Mouse (Mus musculus) small intestine, adult 2 months (tissue): ENCODE measurements around the gene Polq.

ENCODE experiments used
- CTCF ChIP-seq: fragments of 200-500 bp; IDR thresholded peaks from 2 replicates; pipeline ENCODE4 v1.5.1; 2012; ENCODE audit warnings: low read depth, mild to moderate bottlenecking, control low read depth, inconsistent platforms, low read length, moderate library complexity, mixed read lengths; ENCODE audit not compliant: insufficient replicate concordance, insufficient read length; ENCODE audit errors: extremely low read depth
- POLR2A ChIP-seq: fragments of 200-500 bp; IDR thresholded peaks from 2 replicates; pipeline ENCODE4 v1.6.1; 2012; ENCODE audit warnings: low read depth, mild to moderate bottlenecking, control low read depth, inconsistent platforms, low read length, moderate library complexity

DNA sequence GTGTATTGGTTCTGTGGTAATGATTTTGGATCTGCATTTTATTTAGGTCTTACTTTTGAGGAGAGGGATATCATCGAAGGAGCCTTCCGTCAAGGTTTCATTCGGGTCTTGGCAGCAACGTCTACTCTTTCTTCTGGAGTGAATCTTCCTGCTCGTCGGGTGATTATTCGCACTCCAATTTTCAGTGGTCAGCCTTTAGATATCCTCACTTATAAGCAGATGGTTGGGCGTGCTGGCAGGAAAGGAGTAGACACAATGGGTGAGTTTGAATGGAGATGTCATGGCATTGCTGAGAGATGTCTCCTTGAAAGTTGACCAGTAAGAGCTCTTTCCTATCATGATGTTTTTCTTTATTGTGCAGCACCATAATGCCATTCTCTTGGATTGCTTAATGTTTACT lies 23.2 kb downstream of the Polq start:
- no peak for TF ChIP-seq POLR2A
- no peak for TF ChIP-seq CTCF
